Mouse (Mus musculus) spleen, adult 2 months (tissue): ENCODE measurements around the gene Tespa1. TPM values are rescaled to one million over a fixed set of nuclear protein-coding genes. Genes with fewer than 3 reads are reported as not detected.
"Not testable (repeated sequence)": the region's sequence is repeated elsewhere in the genome, so short reads cannot be mapped to it uniquely, and the experiment has no call there.

Experiments used
- DNase-seq, 2 experiments: peaks; one replicate each; pipeline versions ENCODE4 v3.0.0 to v3.0.0-alpha.2; 2012 to 2021; ENCODE audit warnings: low spot score in 2 of 2, low read depth in 1 of 2
- H3K27ac ChIP-seq: fragments of 200-500 bp; 2 replicates; pipeline ENCODE4 v1.5.1; 2012; ENCODE audit warnings: low read length, inconsistent platforms; ENCODE audit not compliant: insufficient read depth
- H3K27me3 ChIP-seq: fragments of 200-500 bp; 2 replicates; pipeline ENCODE4 v1.6.1; 2012; ENCODE audit warnings: mild to moderate bottlenecking, moderate library complexity, low read length, inconsistent platforms; ENCODE audit not compliant: control insufficient read depth, insufficient read depth
- H3K36me3 ChIP-seq: fragments of 200-500 bp; 2 replicates; pipeline ENCODE4 v1.6.1; 2012; ENCODE audit warnings: mild to moderate bottlenecking, low read length, inconsistent platforms; ENCODE audit not compliant: control insufficient read depth, insufficient read depth
- H3K4me1 ChIP-seq: fragments of 200-500 bp; 2 replicates; pipeline ENCODE4 v1.6.1; 2011; ENCODE audit warnings: inconsistent platforms; ENCODE audit not compliant: control insufficient read depth, insufficient read depth, insufficient read length
- H3K4me3 ChIP-seq: fragments of 200-500 bp; 2 replicates; pipeline ENCODE4 v1.5.1; 2011; ENCODE audit warnings: mild to moderate bottlenecking, inconsistent platforms; ENCODE audit not compliant: insufficient read depth, insufficient read length; ENCODE audit errors: extremely low read depth
- CTCF ChIP-seq: fragments of 200-500 bp; IDR thresholded peaks from 2 replicates; pipeline ENCODE4 v1.5.1; 2011; ENCODE audit warnings: mild to moderate bottlenecking, inconsistent platforms; ENCODE audit not compliant: insufficient read depth, insufficient read length, insufficient replicate concordance; ENCODE audit errors: extremely low read depth
- POLR2A ChIP-seq: fragments of 200-500 bp; IDR thresholded peaks from 2 replicates; pipeline ENCODE4 v1.6.1; 2011; ENCODE audit warnings: low read depth, low read length, inconsistent platforms
- WGBS: fragments of 180-500 bp; shearing (Covaris S2); methylation state at CpG from one replicate; pipeline ENCODE4 v1.1.7; 2018; 5-methylcytosine and 5-hydroxymethylcytosine counted together
- polyA plus RNA-seq: library from polyadenylated mRNA; depleted of rRNA; stranded (reverse); fragments of >200 nt; gene quantifications from 2 replicates; pipeline ENCODE4 v1.2.3, GENCODE M21; 2012

Gene Tespa1
- polyA plus RNA-seq, 1 experiment: 10.8 TPM

DNA sequence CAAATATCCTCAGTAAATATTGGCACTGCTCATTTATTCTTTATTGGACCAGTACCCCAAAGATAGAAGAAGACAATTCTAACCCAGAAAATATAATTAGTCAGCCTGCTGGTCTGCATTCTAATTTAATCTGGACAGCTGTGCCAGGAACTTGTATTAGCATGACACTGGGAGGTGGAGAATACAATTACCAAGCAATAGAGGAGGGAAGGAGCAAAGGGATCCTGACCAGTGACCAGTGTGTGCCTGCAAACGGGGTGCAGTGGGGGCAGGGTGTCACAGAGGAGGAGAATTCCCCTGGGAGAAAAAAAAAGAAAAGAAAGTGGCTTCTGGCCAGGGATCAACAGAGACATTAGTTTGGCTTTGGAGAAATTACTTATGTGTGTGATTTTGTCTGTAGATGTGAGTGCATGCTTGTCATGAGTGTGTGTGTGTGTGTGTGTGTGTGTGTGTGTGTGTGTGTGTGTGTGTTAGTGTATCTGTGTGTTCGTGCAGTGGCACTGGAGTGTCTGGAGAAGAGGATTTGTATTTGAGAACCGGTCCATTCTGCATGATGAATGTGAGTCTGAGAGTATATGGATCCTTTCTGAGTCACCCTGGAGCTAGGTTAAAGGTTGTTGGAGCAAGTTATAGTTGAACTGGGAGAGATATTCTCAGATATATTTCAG, 28.8 kb upstream of the Tespa1 start:
- no peak overlapping the region for H3K4me3 ChIP-seq
- no peaks in the 10 kb centered on the region for H3K4me1 ChIP-seq
- no peak overlapping the region for H3K27ac ChIP-seq
- TF ChIP-seq POLR2A (no peak), CTCF (no peak)
- no peaks in the 10 kb centered on the region; the same call in 1 of the 2 replicates for H3K27me3 ChIP-seq
- H3K36me3 ChIP-seq: no peaks in the 10 kb centered on the region
- WGBS: 45% methylated on average over 3 of the region's 3 CpGs
- no peak for DNase-seq

GRCm38 (mm10) chr10:130298748-130299147, 23.9 kb upstream of the Tespa1 start:
- not testable (repeated sequence) for H3K27ac ChIP-seq, H3K36me3 ChIP-seq, DNase-seq, H3K4me3 ChIP-seq, H3K27me3 ChIP-seq, H3K4me1 ChIP-seq
- WGBS: 20% methylated on average over 4 of the region's 4 CpGs

DNA sequence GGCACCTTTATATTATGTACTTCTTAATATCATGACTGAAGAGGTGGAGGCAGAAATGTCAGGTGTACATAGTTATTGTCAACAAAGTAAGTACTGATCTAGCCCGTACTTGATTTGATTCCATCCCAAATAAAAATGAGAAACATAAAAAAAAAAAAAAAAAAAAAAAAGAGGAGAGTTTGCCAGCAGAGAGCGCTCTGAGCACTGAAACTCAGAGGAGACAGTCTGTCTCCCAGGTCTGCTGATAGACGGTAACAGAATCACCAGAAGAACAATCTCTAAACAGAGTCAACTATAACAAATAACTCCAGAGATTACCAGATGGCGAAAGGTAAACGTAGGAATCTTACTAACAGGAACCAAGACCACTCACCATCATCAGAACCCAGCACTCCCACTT, 18.5 kb upstream of the Tespa1 start:
- not testable (repeated sequence) for H3K27me3 ChIP-seq, H3K36me3 ChIP-seq, H3K4me3 ChIP-seq, H3K4me1 ChIP-seq, H3K27ac ChIP-seq, DNase-seq
- 74% methylated on average over 4 of the region's 5 CpGs for WGBS

- no peak overlapping the region for H3K27ac ChIP-seq
- H3K4me1 ChIP-seq: no peaks in the 10 kb centered on the region
- 15% methylated on average over 2 of the region's 2 CpGs for WGBS
- H3K36me3 ChIP-seq: no peaks in the 10 kb centered on the region
- no peak for TF ChIP-seq POLR2A
- no peak for TF ChIP-seq CTCF
- no peak overlapping the region for H3K4me3 ChIP-seq
- no peaks in the 10 kb centered on the region for H3K27me3 ChIP-seq
- no peak for DNase-seq
These were observed 11.0 kb upstream of the Tespa1 start for GRCm38 (mm10) chr10:130311534-130312227.

- H3K4me3 ChIP-seq: no peak overlapping the region
- DNase-seq: peak; percentile 41 to 52
- H3K4me1 ChIP-seq: no peaks in the 10 kb centered on the region
- no peak overlapping the region for H3K27ac ChIP-seq
- no peaks in the 10 kb centered on the region for H3K27me3 ChIP-seq
- H3K36me3 ChIP-seq: no peaks in the 10 kb centered on the region
- 43% methylated on average over 1 of the region's 1 CpGs for WGBS
- peak; percentile 50; the same call in 1 of the 2 replicates for TF ChIP-seq CTCF
- no peak for TF ChIP-seq POLR2A
These were observed 9.1 kb upstream of the Tespa1 start for GRCm38 (mm10) chr10:130313531-130313930.

DNA sequence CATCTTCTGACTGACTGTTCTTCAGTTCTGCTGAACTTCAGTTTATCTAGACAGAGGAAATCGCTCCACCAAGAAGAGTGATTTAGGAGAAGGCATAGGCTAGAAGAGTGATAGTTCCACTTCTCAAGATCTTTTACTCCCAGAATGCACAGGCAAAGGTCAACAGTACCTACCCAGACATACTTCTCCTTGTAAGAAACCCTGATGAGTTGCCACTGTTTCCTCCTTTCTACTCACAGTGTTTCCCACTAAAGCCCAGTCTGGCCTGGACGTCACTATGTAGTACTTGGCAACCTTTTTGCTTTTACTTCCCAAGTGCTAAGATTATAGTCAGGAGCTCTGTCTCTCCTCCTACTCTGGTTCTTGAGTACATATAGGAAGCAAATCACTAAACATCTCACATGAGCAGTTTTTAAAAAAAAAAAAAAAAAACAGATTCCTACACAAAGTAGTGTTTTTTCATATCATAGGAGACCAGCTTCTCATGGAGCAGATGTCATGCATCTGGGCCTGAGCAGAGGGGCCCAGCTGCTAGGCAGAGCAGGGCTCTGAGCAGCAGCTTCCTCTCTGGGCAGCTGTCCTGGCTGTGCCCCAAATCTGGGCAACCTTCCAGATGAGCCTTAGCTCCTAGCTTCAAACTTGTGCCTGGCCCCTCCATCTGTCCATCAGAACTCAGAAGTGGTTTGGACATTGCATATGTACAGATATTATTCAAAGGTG, 8.4 kb upstream of the Tespa1 start:
- TF ChIP-seq POLR2A (no peak), CTCF (no peak)

GRCm38 (mm10) chr10:130315846-130316245, 6.8 kb upstream of the Tespa1 start:
- peaks cover 3% of the 10 kb centered on the region for H3K4me1 ChIP-seq
- TF ChIP-seq POLR2A (no peak), CTCF (no peak)

More for the DNA sequence above, 8.4 kb upstream of the Tespa1 start:
- no peaks in the 10 kb centered on the region for H3K36me3 ChIP-seq
- 42% methylated on average over 2 of the region's 2 CpGs for WGBS
- DNase-seq: no peak
- H3K27ac ChIP-seq: no peak overlapping the region
- no peak overlapping the region for H3K4me3 ChIP-seq
- H3K27me3 ChIP-seq: no peaks in the 10 kb centered on the region
- no peaks in the 10 kb centered on the region for H3K4me1 ChIP-seq

More at GRCm38 (mm10) chr10:130315846-130316245, 6.8 kb upstream of the Tespa1 start:
- Histone ChIP-seq H3K36me3 (no peaks in the 10 kb centered on the region), H3K4me3 (no peak overlapping the region), H3K27ac (no peak overlapping the region), H3K27me3 (no peaks in the 10 kb centered on the region)
- DNase-seq: no peak
